Mouse (Mus musculus) limb, embryonic 12.5 days (tissue): Measurements from ENCODE around the gene Sult1d1. TPM values are rescaled to one million over a fixed set of nuclear protein-coding genes. Genes with fewer than 3 reads are reported as not detected.
A peak's percentile ranks its signal among the peaks of the same experiment; 100 is the strongest.

ENCODE experiments used
- ATAC-seq: fragments of 200-750 bp; cut with Nextera tagmentation; 2 replicates; pipeline ENCODE4 v1.8.0; 2017; ENCODE audit warnings: low read depth, moderate TSS enrichment; ENCODE audit not compliant: insufficient number of reproducible peaks, insufficient read depth, low FRiP score, low TSS enrichment
- H3K27ac ChIP-seq: fragments of 300-500 bp; sonication (generic); 2 replicates; pipeline ENCODE4 v1.5.1; 2016; ENCODE audit warnings: mild to moderate bottlenecking, moderate library complexity
- H3K27me3 ChIP-seq: fragments of 300-500 bp; sonication (generic); 2 replicates; pipeline ENCODE4 v1.6.1; 2016; ENCODE audit warnings: mild to moderate bottlenecking, moderate library complexity
- H3K36me3 ChIP-seq: fragments of 300-500 bp; sonication (generic); 2 replicates; pipeline ENCODE4 v1.6.1; 2016; ENCODE audit warnings: mild to moderate bottlenecking, moderate library complexity
- H3K4me1 ChIP-seq: fragments of 300-500 bp; sonication (generic); replicated peaks from 2 replicates; pipeline ENCODE4 v1.6.1; 2016
- H3K4me2 ChIP-seq: fragments of 300-500 bp; sonication (generic); 2 replicates; pipeline ENCODE4 v1.6.1; 2016; ENCODE audit warnings: mild to moderate bottlenecking, moderate library complexity
- H3K4me3 ChIP-seq: fragments of 300-500 bp; sonication (generic); replicated peaks from 2 replicates; pipeline ENCODE4 v1.5.1; 2016; ENCODE audit warnings: mild to moderate bottlenecking
- H3K9ac ChIP-seq: fragments of 300-500 bp; sonication (generic); replicated peaks from 2 replicates; pipeline ENCODE4 v1.6.1; 2016; ENCODE audit warnings: mild to moderate bottlenecking, moderate library complexity
- H3K9me3 ChIP-seq: fragments of 300-500 bp; sonication (generic); 2 replicates; pipeline ENCODE4 v1.6.1; 2016; ENCODE audit warnings: mild to moderate bottlenecking, moderate library complexity
- WGBS: fragments of 180-500 bp; shearing (Covaris S2); methylation state at CpG from one replicate; pipeline ENCODE4 v1.1.7; 2016; 5-methylcytosine and 5-hydroxymethylcytosine counted together
- polyA plus RNA-seq: library from polyadenylated mRNA; unstranded; fragments of >200 nt; fragmentation: Nextera tagmentation; extraction: Ambion mirVana; gene quantifications from 2 replicates; pipeline ENCODE4 v1.2.1, GENCODE M21; 2016

Gene Sult1d1
- not detected in 2 replicates for polyA plus RNA-seq

DNA sequence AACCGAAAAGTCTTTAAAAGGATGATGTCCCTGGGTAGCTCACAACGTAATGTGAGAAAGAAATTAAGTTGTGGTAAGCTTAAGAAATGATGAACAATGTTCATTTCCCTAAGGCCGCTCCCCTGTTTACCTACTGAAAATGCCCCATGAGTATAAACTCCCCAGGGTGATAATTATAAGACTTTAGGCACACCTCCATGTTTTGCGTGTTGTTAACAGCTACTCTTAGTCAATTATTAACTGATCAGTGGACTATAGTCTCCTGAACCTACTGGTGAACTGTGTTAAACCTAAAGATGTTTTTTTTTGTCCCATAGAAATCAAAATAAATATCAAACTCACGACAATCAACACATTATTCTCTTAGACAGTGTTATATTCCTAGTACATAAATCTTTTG, at the start of gene Sult1d1:
Sult1d1 (minus strand) TSS at position 183 of the 400 bp plus-strand sequence.
- H3K27ac ChIP-seq, result no peak within 1 kb of the TSS
- peaks cover 5% of the 10 kb centered on the region for H3K4me1 ChIP-seq
- no peak within 1 kb of the TSS for H3K4me3 ChIP-seq
- no peak within 1 kb of the TSS for H3K4me2 ChIP-seq
- no peak for ATAC-seq
- no peaks in the 10 kb centered on the region for H3K36me3 ChIP-seq
- H3K9me3 ChIP-seq, result no peaks in the 10 kb centered on the region
- no peaks in the 10 kb centered on the region for H3K27me3 ChIP-seq
- H3K9ac ChIP-seq, result no peak within 1 kb of the TSS
- 83% methylated on average over 5 of the region's 5 CpGs for WGBS

DNA sequence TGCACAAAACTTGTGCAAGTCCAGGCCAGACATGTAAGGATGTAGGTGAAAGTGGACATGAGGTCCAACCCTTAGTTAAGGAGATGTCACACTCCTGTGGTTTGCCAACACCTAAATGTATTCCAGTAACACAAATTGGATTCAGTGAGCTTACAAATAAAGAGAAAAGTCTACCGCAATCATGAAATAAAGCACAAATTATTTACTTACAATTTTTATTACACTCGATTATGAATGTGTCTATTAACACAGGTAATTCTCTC, 46.2 kb upstream of the Sult1d1 start:
- no peaks in the 10 kb centered on the region for H3K9me3 ChIP-seq
- H3K27ac ChIP-seq, result no peak overlapping the region
- H3K36me3 ChIP-seq, result no peaks in the 10 kb centered on the region
- no peaks in the 10 kb centered on the region for H3K27me3 ChIP-seq
- H3K4me3 ChIP-seq, result no peak overlapping the region
- H3K9ac ChIP-seq, result no peak overlapping the region
- ATAC-seq, result no peak
- no peak overlapping the region for H3K4me2 ChIP-seq
- no peaks in the 10 kb centered on the region for H3K4me1 ChIP-seq
- WGBS, result 86% methylated on average over 2 of the region's 2 CpGs

DNA sequence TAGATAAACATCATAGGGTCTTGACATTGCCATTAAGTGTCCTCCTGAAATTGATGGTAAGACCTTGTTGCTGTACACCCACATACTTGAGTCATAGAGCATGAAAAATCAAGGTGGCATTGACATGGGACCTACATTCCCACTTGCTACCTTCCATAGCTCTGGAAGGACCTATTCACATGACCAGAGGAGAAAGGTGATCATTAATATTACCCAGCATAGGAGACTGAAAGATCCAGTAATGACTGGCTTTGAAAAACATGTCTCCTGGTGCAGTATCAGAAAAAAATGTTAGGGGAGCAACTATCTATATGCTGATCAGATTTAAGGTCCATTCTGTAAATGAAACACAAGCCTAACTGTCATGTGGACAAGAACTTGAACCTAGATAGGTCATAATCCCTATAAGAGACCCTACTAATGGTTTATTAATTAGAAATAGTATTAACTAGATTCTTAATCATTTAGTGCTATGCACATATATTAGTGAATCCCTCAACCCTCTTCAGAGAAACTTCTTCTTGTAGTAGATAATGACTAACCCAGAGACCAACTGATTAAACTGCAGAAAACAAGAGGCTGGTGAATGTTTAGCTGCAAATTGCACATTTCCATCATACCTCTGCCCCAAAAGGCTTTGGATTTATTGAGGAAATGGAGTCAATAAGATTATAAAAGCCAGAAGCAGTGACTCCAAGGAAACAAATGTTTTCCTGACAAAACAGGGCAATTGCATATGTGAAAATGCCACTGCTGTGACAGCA, 45.7 kb upstream of the Sult1d1 start:
- H3K4me1 ChIP-seq, result no peaks in the 10 kb centered on the region
- no peak overlapping the region for H3K4me3 ChIP-seq
- H3K27ac ChIP-seq, result no peak overlapping the region
- no peaks in the 10 kb centered on the region for H3K9me3 ChIP-seq
- H3K4me2 ChIP-seq, result no peak overlapping the region
- no peaks in the 10 kb centered on the region for H3K27me3 ChIP-seq
- no peak for ATAC-seq
- no peaks in the 10 kb centered on the region for H3K36me3 ChIP-seq
- no peak overlapping the region for H3K9ac ChIP-seq

DNA sequence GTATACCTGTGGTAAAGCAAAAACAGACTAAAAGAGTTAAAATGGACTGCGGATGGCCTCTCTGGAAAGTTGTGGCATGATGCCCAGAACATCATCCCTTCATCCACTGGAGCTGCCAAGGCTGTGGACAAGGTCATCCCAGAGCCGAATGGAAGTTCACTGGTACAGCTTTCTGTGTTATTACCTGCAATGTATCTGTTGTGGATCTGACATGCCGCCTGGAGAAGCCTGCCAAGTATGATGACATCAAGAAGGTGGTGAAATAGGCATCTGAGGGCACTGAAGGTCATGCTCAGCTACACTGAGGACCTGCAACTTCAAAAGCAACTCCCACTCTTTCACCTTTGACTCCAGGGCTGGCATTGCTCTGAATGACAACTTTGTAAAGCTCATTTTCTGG, 32.2 kb upstream of the Sult1d1 start:
- Histone ChIP-seq H3K4me3 (no peak overlapping the region), H3K4me1 (no peaks in the 10 kb centered on the region), H3K36me3 (no peaks in the 10 kb centered on the region), H3K27me3 (no peaks in the 10 kb centered on the region), H3K4me2 (no peak overlapping the region), H3K9me3 (no peaks in the 10 kb centered on the region), H3K27ac (no peak overlapping the region), H3K9ac (no peak overlapping the region)
- ATAC-seq, result no peak
- 84% methylated on average over 3 of the region's 3 CpGs for WGBS

DNA sequence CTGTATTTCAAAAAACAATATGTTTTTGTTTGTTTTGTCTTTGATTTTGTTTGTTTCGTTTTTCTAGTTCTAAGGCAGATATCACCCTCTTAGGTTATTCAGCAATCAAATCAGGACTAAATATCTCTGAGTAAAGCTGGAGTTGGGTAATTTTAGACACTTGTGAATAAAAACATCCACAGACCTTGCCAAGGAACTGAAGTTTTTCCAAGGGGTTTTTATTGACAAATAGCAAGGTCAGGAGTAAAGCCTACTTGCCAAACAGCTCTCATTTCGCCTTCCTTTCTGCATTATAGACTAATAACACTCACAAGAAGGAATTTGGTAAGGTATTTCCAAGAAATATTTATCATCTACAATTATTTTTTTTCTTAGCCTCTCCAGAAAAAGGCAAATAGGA, 29.1 kb upstream of the Sult1d1 start:
- Histone ChIP-seq H3K36me3 (no peaks in the 10 kb centered on the region), H3K4me2 (no peak overlapping the region), H3K9me3 (no peaks in the 10 kb centered on the region), H3K4me3 (no peak overlapping the region), H3K9ac (no peak overlapping the region), H3K27ac (no peak overlapping the region), H3K4me1 (no peaks in the 10 kb centered on the region), H3K27me3 (no peaks in the 10 kb centered on the region)
- WGBS, result 73% methylated on average over 2 of the region's 2 CpGs
- no peak for ATAC-seq

DNA sequence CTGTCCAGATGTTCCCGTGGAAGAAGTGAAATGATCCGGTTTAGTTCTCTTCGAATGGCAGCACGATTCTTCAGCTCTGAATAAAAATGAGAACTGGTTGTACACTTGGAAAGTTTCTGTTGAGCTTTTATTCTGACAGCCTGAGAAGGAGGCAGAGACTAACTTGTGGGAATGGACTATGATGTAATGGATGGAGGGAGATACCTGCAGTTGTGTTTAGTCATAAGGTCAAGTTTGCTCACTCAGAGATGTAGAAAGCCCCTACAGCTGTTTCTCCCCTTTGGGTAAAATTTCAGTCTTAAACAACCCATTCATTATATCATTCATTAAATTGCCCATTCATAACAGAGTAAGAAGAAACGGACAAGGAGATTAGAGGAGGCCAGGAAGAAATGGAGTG, 22.7 kb upstream of the Sult1d1 start, which contains the start of gene Sult1e1:
Sult1e1 (minus strand) TSS at position 101 of the 400 bp plus-strand sequence.
- H3K36me3 ChIP-seq, result no peaks in the 10 kb centered on the region
- 86% methylated on average over 5 of the region's 5 CpGs for WGBS
- no peaks in the 10 kb centered on the region for H3K4me1 ChIP-seq
- H3K9me3 ChIP-seq, result no peaks in the 10 kb centered on the region
- no peak within 1 kb of the TSS for H3K4me2 ChIP-seq
- no peak within 1 kb of the TSS for H3K27ac ChIP-seq
- H3K4me3 ChIP-seq, result no peak within 1 kb of the TSS
- H3K27me3 ChIP-seq, result no peaks in the 10 kb centered on the region
- no peak within 1 kb of the TSS for H3K9ac ChIP-seq
- no peak for ATAC-seq

DNA sequence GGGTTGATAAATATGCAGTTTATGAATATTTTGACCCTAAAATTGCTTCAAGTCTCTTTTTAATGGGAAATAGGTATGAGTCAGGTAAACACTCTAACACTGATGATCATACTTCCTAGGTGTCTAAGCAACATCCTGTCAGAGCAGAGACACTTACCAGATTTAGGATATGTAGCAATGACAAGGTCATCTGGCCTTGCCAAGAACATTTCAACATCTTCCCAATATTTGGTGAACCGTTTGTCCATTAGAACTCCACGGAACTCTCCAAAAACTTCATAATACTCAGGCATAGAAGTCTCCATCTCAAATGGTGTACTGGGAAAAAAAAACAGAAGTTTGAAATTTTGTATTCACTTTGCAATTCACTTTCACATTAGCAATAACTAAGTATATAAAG, 21.1 kb upstream of the Sult1d1 start:
- H3K4me2 ChIP-seq, result no peak overlapping the region
- no peaks in the 10 kb centered on the region for H3K4me1 ChIP-seq
- H3K27ac ChIP-seq, result no peak overlapping the region
- H3K4me3 ChIP-seq, result no peak overlapping the region
- H3K36me3 ChIP-seq, result no peaks in the 10 kb centered on the region
- ATAC-seq, result no peak
- 90% methylated on average over 2 of the region's 2 CpGs for WGBS
- H3K9ac ChIP-seq, result no peak overlapping the region
- H3K27me3 ChIP-seq, result no peaks in the 10 kb centered on the region
- H3K9me3 ChIP-seq, result no peaks in the 10 kb centered on the region

DNA sequence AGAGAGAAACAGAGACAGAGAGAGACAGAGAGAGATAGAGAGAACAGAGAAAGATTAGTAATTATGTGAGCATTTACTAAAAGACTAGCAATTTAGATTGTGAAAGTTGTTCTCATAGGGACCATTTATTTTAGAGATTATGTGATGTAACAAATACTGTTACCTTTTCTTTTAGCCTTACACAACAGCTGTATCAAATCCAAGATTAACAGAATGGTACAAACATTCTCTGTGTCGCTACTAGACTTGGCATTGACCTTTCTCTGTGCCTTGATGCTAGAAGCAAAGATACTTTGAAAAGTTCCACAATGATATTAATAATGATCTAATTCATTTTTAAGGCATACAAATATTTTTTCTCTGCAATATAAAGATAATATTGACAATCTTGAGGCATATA, 11.6 kb upstream of the Sult1d1 start:
- Histone ChIP-seq H3K36me3 (no peaks in the 10 kb centered on the region), H3K4me3 (no peak overlapping the region), H3K9ac (no peak overlapping the region), H3K27me3 (no peaks in the 10 kb centered on the region), H3K4me2 (no peak overlapping the region), H3K9me3 (no peaks in the 10 kb centered on the region), H3K4me1 (no peaks in the 10 kb centered on the region), H3K27ac (no peak overlapping the region)
- no peak for ATAC-seq
- 81% methylated on average over 1 of the region's 1 CpGs for WGBS

DNA sequence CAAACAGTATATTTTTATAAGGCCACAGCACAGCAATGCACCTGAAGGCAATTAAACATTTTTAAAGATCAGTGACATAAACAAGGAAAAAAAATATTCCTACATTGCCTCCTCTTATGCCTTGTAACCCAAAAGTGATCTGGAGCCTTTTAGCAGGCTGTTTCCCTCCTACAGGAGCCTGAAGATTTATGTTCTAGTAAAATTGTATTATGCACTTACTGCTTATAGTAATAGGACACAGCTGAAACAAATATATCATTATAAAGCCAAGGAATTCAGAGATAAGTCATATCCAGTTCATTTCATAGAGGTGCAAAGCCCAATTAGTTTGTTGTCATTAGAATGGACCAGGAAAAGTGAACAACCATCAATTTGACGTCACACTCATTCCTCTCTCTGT, 5.3 kb upstream of the Sult1d1 start:
- Histone ChIP-seq H3K36me3 (no peaks in the 10 kb centered on the region), H3K27ac (no peak overlapping the region), H3K4me2 (no peak overlapping the region), H3K27me3 (no peaks in the 10 kb centered on the region), H3K9ac (no peak overlapping the region), H3K4me1 (peaks cover 5% of the 10 kb centered on the region), H3K4me3 (no peak overlapping the region), H3K9me3 (no peaks in the 10 kb centered on the region)
- peak; percentile 56; the same call in 1 of the 2 replicates for ATAC-seq
- WGBS, result 22% methylated on average over 1 of the region's 1 CpGs

DNA sequence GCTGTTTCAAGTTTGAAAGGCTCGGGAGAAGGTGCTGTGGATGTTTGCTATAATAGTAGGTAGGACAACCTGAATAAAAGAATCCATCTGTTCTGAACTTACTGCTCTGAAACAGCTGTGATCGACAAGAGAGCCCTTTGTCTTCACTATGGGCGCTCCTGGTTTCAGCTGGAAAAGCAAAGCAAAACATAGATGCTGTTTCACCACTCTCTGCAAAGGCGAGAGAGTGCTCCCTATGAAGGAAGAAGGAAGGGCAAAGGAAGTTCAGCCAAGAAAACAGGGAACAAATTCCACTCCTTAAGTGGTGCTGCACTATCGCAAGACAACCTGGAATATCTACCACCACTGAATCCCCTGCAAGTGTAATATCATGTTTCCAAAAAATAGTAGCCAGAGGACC, 4.7 kb upstream of the Sult1d1 start:
- H3K9ac ChIP-seq, result no peak overlapping the region
- H3K4me3 ChIP-seq, result no peak overlapping the region
- no peak for ATAC-seq
- no peaks in the 10 kb centered on the region for H3K27me3 ChIP-seq
- H3K9me3 ChIP-seq, result no peaks in the 10 kb centered on the region
- peaks cover 5% of the 10 kb centered on the region for H3K4me1 ChIP-seq
- no peaks in the 10 kb centered on the region for H3K36me3 ChIP-seq
- H3K4me2 ChIP-seq, result peak overlapping the region; percentile 37
- WGBS, result 35% methylated on average over 5 of the region's 5 CpGs
- peak overlapping the region; percentile 70 for H3K27ac ChIP-seq

DNA sequence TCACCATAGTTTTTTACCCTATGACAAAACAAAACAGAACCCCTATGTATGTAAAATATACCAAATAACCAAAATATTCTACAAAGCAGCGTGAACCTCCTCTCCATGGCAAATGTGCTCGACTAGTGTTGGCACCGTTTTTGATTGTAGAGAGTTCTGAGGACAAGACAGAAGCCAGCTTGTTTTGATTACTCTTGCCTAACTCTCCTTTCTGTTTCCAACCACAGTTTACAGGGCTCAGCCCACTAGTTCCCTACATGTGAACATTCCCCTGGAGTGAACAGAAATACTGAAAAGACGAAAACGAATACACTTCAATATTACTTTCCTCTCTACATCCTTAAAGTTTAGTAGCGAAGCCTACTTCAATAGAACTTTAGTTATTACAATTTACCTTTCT, 4.0 kb upstream of the Sult1d1 start:
- WGBS, result 61% methylated on average over 6 of the region's 6 CpGs
- Histone ChIP-seq H3K27ac (no peak overlapping the region), H3K9ac (no peak overlapping the region), H3K9me3 (no peaks in the 10 kb centered on the region), H3K4me1 (peaks cover 5% of the 10 kb centered on the region), H3K27me3 (no peaks in the 10 kb centered on the region), H3K4me3 (no peak overlapping the region), H3K4me2 (no peak overlapping the region), H3K36me3 (no peaks in the 10 kb centered on the region)
- ATAC-seq, result no peak

DNA sequence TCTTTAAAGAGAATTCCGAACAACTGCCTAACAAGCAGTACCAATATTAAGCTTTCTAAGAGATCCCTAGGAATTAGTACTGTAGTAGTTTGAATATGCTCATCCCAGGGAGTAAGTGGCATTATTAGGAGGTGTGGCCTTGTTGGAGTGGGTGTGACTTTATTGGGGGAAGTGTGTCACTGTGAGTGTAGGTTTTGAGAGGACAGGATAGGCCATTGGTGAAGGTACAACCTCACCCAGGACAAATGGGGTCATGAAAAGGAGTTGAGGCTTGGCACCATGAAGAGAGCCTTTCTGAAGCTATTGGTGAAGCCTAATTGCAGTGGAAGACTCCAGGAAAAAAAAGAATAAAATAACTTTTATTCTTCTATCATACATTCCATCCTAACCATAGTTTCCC, 1.5 kb downstream of the Sult1d1 start:
- no peak overlapping the region for H3K4me3 ChIP-seq
- H3K9me3 ChIP-seq, result no peaks in the 10 kb centered on the region
- H3K9ac ChIP-seq, result no peak overlapping the region
- WGBS, result 81% methylated on average over 1 of the region's 1 CpGs
- no peaks in the 10 kb centered on the region for H3K36me3 ChIP-seq
- H3K27ac ChIP-seq, result no peak overlapping the region
- no peaks in the 10 kb centered on the region for H3K4me1 ChIP-seq
- H3K27me3 ChIP-seq, result no peaks in the 10 kb centered on the region
- ATAC-seq, result no peak
- no peak overlapping the region for H3K4me2 ChIP-seq
